Mouse (Mus musculus) testis, postnatal 10 days (tissue): ENCODE measurements around the gene Reep6.
"Not testable (repeated sequence)": the region's sequence is repeated elsewhere in the genome, so short reads cannot be mapped to it uniquely, and the experiment has no call there.

Experiments
- DNase-seq: peaks from one replicate; pipeline ENCODE4 v3.0.0; 2021; ENCODE audit warnings: low spot score

The Reep6 gene

DNA sequence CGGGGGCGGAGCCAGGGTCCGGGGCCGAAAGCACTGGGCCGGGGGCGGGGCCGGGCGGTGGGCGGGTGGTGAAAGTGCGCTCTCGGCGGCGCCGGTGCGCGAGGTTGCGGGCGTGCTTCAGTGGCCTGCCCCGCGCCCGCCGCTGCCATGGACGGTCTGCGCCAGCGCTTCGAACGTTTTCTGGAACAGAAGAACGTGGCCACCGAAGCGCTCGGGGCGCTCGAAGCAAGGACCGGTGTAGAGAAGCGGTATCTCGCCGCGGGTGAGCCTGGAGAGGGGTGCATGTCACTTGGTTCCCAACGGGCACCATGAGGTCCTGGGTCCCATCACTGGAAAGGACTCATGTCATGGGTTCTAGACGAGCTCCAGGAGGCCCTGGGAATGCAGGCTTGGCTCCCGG lies 331 bp downstream of the Reep6 start:
- DNase-seq: no peak

DNA sequence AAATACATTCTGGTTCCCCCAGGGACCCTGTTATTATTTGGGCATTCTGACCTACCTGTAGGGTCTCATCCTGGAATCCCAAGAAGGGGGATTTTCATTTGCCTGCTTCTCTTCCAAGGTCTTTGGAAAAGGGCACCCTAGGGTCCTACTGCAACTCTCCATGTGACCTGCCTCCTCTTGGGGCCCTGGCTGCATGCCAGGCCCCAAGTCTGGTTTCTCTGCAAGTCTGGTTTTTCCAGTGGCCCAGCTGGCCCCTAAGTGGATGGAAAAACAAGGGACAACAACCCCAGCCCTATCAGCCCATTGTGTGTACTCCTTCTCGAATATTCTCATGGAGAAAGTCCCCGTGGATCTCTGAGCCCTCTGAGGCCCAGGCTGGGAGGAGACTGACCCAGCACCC lies 1.1 kb downstream of the Reep6 start:
- no peak for DNase-seq

- no peak for DNase-seq
These were observed 2.1 kb downstream of the Reep6 start for GRCm38 (mm10) chr10:80331636-80332524.

- no peak for DNase-seq
These were observed 2.8 kb downstream of the Reep6 start for GRCm38 (mm10) chr10:80332525-80332989.

GRCm38 (mm10) chr10:80336263-80336662 lies 6.5 kb downstream of the Reep6 start:
- no peak for DNase-seq

GRCm38 (mm10) chr10:80339941-80340750 lies 10.4 kb downstream of the Reep6 start:
- DNase-seq: peak; percentile 93

GRCm38 (mm10) chr10:80341026-80341425 lies 11.3 kb downstream of the Reep6 start:
- no peak for DNase-seq

GRCm38 (mm10) chr10:80341491-80342304 lies 11.9 kb downstream of the Reep6 start:
- no peak for DNase-seq

DNA sequence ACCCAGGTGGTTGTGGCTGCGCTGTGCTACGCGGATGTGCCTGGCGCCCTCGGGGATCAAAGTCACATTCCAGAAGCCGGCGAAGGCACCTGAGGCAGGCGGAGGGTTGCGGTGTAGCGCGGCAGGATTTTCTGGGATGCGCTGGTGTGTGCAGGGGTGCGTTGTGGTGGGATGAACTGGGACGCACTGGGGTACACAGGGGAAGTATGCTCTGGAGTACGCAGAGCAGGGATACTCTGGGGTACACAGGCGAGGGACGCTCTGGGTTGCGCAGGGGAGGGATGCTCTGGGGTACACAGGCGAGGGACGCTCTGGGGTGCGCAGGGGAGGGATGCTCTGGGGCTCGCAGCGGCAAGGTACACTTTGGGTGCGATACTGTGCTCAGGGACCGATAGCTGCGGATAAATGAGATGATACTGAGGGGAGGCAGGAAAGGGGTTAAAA lies 12.6 kb downstream of the Reep6 start:
- no peak for DNase-seq

- peak; percentile 76 for DNase-seq
These were observed 13.1 kb downstream of the Reep6 start for GRCm38 (mm10) chr10:80342749-80343424.

- DNase-seq: no peak
These were observed 13.7 kb downstream of the Reep6 start for GRCm38 (mm10) chr10:80343425-80343895.

- no peak for DNase-seq
These were observed 14.4 kb downstream of the Reep6 start for GRCm38 (mm10) chr10:80344131-80344661.

DNA sequence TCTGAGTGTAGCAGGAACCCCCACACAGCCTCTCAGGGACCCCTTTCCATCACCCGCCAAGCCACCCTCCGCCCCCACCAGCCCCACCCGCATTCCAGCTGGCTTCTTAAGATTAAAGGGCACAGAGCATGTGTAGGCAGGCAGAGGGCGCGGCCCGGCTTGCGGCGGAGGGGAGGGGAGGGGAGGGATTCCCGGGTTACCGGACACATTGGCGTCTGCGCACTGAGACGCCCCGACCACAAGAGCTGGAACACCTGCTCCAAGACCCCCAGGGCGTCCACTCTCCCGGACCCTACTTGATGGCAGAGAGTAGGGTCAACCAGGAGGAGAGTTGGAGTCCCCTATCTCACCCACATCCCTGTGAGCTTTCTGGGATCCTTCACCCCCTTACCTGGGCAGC lies 15.4 kb downstream of the Reep6 start:
- DNase-seq: no peak

DNA sequence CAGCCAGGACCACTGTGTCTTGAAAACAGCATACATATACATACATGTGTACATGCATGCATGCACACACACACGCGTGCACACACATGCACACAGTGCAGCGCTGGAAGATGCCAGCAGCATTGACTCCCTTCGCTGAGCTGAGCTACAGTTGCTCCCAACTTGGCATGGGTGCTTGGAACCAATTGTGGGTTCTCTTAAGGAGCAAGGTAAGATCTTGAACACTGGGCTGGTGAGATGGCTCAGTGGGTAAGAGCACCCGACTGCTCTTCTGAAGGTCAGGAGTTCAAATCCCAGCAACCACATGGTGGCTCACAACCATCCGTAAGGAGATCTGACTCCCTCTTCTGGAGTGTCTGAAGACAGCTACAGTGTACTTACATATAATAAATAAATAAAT lies 16.2 kb downstream of the Reep6 start:
- DNase-seq: not testable (repeated sequence)

DNA sequence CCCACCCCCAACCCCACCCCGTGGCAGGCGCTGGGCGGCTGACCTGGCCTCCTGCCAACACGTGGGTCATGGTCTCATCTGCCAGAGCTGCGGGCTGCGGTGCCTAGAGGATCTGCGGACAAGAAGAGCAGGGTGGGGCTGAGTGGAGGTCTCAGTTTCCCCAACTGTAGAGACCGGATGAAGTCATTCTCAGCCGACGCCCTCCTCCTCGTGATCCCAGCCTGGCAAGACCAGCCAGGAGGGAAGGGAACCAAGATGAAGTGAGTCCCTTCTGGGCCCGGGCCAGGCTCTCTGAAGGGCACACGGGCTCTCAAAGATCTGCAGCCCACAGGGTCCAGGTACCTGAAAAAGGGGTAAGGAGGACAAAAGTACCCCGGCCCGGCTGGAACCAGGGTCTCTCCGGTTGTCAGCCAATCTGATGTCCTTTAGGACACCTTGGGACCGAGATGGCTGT lies 17.8 kb downstream of the Reep6 start:
- peak; percentile 64 for DNase-seq

DNA sequence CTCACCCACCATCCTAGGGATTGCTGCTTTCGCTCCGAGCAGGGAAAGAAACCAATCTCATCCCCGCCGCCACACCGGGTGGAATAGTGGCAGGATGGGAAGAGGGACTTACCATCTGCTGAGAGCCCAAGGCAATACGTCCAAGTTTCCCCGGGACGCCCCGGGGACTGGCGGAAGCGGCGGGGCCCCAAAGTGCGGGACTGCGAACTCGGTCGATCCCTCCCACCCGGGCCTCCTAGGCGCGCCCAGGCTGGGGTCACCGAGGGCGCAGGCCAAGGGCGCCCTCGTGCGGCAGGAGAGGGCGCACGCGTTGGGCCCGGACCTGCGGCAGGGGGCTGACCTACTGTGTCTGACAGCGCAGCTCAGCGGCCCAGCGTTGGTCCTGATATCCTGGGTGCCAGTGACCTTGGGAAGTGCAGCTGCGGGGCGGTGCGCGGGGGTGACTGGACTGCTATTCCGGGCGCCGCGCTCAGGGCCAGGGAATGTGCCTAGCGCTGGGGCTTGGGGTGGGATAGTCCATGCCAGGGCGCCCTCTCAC lies 18.6 kb downstream of the Reep6 start, which contains the start of gene Adamtsl5:
Gene Adamtsl5, minus strand, starts transcription at position 169 of the 538 bp plus-strand sequence.
- peak; percentile 79 for DNase-seq

DNA sequence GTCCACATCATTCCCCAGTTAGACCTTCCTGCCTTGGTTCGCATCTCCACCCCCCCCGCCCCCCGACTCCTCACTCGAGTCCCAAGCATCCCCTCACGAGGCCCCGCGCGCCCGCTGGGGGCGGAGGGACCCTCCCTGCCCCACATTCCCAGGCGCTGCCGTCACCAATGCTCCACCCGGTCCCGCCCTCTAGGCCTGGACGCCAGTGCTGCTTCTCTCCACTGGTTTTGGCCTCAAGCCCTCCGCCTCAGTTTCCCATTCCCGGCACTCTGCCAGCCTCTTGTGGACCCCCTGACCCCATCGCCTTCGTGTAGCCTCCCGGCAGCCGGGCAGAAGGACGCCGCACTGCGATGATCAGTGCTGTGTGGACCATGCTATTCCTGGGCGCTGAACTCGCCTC lies 19.2 kb downstream of the Reep6 start:
- peak; percentile 74 for DNase-seq

GRCm38 (mm10) chr10:80350292-80350691 lies 20.5 kb downstream of the Reep6 start:
- DNase-seq: peak; percentile 94

- DNase-seq: no peak
These were observed 22.1 kb downstream of the Reep6 start for GRCm38 (mm10) chr10:80351896-80352295.

DNA sequence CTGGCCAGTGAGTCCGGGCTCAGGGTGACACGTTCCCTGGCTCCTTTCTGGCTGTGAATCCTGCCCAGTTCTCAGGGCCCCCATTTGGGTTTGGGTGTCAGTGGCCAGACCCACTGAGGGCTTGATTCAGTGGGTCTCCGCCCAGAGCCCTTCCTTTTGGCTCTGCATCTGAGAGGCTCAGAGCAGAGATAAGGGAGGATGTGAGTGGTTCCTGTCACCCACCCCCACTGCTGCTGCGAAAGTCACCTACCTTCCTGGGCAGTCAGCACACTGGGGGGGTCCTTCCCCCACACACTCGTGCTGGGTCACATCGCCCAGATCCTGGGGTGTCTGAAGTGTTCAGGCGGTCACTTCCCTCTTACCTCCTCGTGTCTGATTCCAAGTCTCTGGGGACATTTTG lies 23.0 kb downstream of the Reep6 start:
- no peak for DNase-seq
